Mouse (Mus musculus) inflammation-experienced regulatory T-cells, adult 6 months (primary cell): ENCODE data around the gene Dus2. TPM values are rescaled to one million over a fixed set of nuclear protein-coding genes. Genes with fewer than 3 reads are reported as not detected.

Experiments
- ATAC-seq: one replicate; pipeline ENCODE4 v1.8.0; 2017
- polyA plus RNA-seq, 3 experiments: library from polyadenylated mRNA; unstranded; fragments of 100-300 nt; shearing (Covaris generic); gene quantifications; one replicate each; pipeline ENCODE4 v1.2.1; 2017

The Dus2 gene
- polyA plus RNA-seq, 3 experiments from 2014 or later = 29.0 to 36.7 (median 32.2) TPM

- ATAC-seq = peak; percentile 43
Observed at GRCm38 (mm10) chr8:106076612-106077011, 85.5 kb downstream of the Dus2 start.

- no peak for ATAC-seq
Observed at GRCm38 (mm10) chr8:106077452-106078067, 86.4 kb downstream of the Dus2 start.

DNA sequence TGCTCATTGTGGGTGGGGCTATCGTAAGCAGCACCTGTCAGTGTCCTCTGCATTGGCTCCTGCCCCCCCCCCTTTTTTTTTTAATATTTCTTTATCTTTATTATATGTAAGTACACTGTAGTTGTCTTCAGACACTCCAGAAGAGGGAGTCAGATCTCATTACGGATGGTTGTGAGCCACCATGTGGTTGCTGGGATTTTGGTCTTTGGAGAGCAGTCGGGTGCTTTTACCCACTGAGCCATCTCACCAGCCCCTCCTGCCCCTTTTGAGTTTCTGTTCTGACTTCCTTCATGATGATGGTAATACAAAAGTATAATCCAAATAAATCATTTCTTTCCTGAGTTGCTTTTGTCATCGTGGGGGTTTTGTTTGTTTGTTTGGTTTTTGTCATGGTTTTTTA lies 111.2 kb downstream of the Dus2 start:
- ATAC-seq = no peak

Other genes with a start within 250 kb of the Dus2 start
- gene Gfod2, start 232.7 kb upstream of the Dus2 start, polyA plus RNA-seq = 1 to 10 TPM; 1.7 to 5.9 (median 3.9) TPM
- gene Ranbp10, start 164.0 kb upstream of the Dus2 start, polyA plus RNA-seq = 1 to 10 TPM; 5.3 to 8.7 (median 5.9) TPM
- gene Tsnaxip1, start 163.6 kb upstream of the Dus2 start, polyA plus RNA-seq = not detected
- 10 to 100 TPM; 13.8 to 22.1 (median 18.4) TPM for gene Cenpt, start 138.1 kb upstream of the Dus2 start, polyA plus RNA-seq
- gene Thap11, start 136.2 kb upstream of the Dus2 start, polyA plus RNA-seq = 1 to 10 TPM; 5.5 to 6.7 (median 6.0) TPM
- gene Nutf2, start 130.8 kb upstream of the Dus2 start, polyA plus RNA-seq = 10 to 100 TPM; 10.8 to 70.1 (median 13.0) TPM
- gene Edc4, start 110.5 kb upstream of the Dus2 start, polyA plus RNA-seq = 10 to 100 TPM; 28.1 to 41.1 (median 33.9) TPM
- gene Nrn1l, start 97.8 kb upstream of the Dus2 start, polyA plus RNA-seq = 1 to 10 TPM in 2 of 3 experiments, not detected in 1; 1.2 to 1.8 TPM
- gene Pskh1, start 90.9 kb upstream of the Dus2 start, polyA plus RNA-seq = 10 to 100 TPM; 10.0 to 14.4 (median 11.1) TPM
- gene Ctrl, start 57.5 kb upstream of the Dus2 start, polyA plus RNA-seq = 1 to 10 TPM; 3.0 to 4.1 (median 3.4) TPM
- gene Psmb10, start 52.9 kb upstream of the Dus2 start, polyA plus RNA-seq = 100 to 1,000 TPM; 368 to 388 (median 373) TPM
- under 1 TPM; 0.44 to 0.67 (median 0.45) TPM for gene Lcat, start 48.0 kb upstream of the Dus2 start, polyA plus RNA-seq
- 1 to 10 TPM; 5.4 to 8.8 (median 6.4) TPM for gene Slc12a4, start 25.2 kb upstream of the Dus2 start, polyA plus RNA-seq
- not detected for gene Dpep3, start 11.9 kb upstream of the Dus2 start, polyA plus RNA-seq
- gene Dpep2nb, start 14.6 kb downstream of the Dus2 start, polyA plus RNA-seq = not detected
- gene Ddx28, start 20.5 kb downstream of the Dus2 start, polyA plus RNA-seq = 10 to 100 TPM in 2 of 3 experiments, 1 to 10 TPM in 1; 9.3 to 15.6 (median 12.3) TPM
- 10 to 100 TPM; 35.1 to 41.7 (median 37.1) TPM for gene Nfatc3, start 67.5 kb downstream of the Dus2 start, polyA plus RNA-seq
- under 1 TPM in 2 of 3 experiments, not detected in 1; 0.20 to 0.64 TPM for gene Esrp2, start 145.6 kb downstream of the Dus2 start, polyA plus RNA-seq
- gene Pla2g15, start 159.1 kb downstream of the Dus2 start, polyA plus RNA-seq = 1 to 10 TPM; 4.5 to 6.2 (median 4.7) TPM
- gene Slc7a6, start 177.5 kb downstream of the Dus2 start, polyA plus RNA-seq = 10 to 100 TPM; 21.0 to 35.6 (median 33.1) TPM
- gene Slc7a6os, start 219.6 kb downstream of the Dus2 start, polyA plus RNA-seq = 10 to 100 TPM; 20.7 to 26.9 (median 23.1) TPM
- gene Prmt7, start 219.6 kb downstream of the Dus2 start, polyA plus RNA-seq = 10 to 100 TPM; 16.6 to 35.3 (median 27.0) TPM